Mouse (Mus musculus) kidney, adult 2 months (tissue): ENCODE results near the gene Hs3st1.

ENCODE experiments used
- CTCF ChIP-seq: fragments of 200-500 bp; conservative IDR thresholded peaks from 2 replicates; pipeline ENCODE4 v1.5.1; 2011; ENCODE audit warnings: low read depth, mild to moderate bottlenecking, control low read depth, low read length, moderate library complexity, mixed read lengths; ENCODE audit not compliant: insufficient read depth, insufficient read length
- POLR2A ChIP-seq: fragments of 200-500 bp; IDR thresholded peaks from one replicate; pipeline ENCODE4 v1.6.1; 2011; ENCODE audit warnings: low read depth, low read length, control low read depth

- TF ChIP-seq CTCF: no peak
- TF ChIP-seq POLR2A: no peak
These were observed 111.9 kb downstream of the Hs3st1 start for GRCm38 (mm10) chr5:39643260-39643923.
